Mouse (Mus musculus): Measurements from ENCODE around the gene Adam10. TPM values are rescaled to one million over a fixed set of nuclear protein-coding genes. Genes with fewer than 3 reads are reported as not detected.

The Adam10 gene
- polyA plus RNA-seq, 1 experiment from 2014 or later: 70.3 TPM

- no peak for DNase-seq (ENCODE audit: low spot score)
- H3K27ac ChIP-seq (replicated peaks; ENCODE audit: low read depth, low read length): no peak overlapping the region
- no peaks in the 10 kb centered on the region for H3K27me3 ChIP-seq (ENCODE audit: control insufficient read depth, insufficient read depth, low read length)
- 57% methylated on average over 8 of the region's 8 CpGs for WGBS
- H3K36me3 ChIP-seq (replicated peaks; ENCODE audit: control insufficient read depth, insufficient read depth, low read depth, low read length): no peaks in the 10 kb centered on the region
- no peaks in the 10 kb centered on the region for H3K9me3 ChIP-seq (replicated peaks; ENCODE audit: control insufficient read depth, low read length)
- H3K4me2 ChIP-seq (ENCODE audit: low read depth, low read length): no peak overlapping the region
- no peak for ATAC-seq (replicated peaks; ENCODE audit: insufficient number of reproducible peaks, low FRiP score, low TSS enrichment, low read depth)
- H3K4me1 ChIP-seq (ENCODE audit: control insufficient read depth, insufficient read depth, low read length): no peaks in the 10 kb centered on the region
- no peak overlapping the region for H3K9ac ChIP-seq (replicated peaks; ENCODE audit: low read length)
- H3K4me3 ChIP-seq (ENCODE audit: low read depth, low read length): no peak overlapping the region
Observed at GRCm38 (mm10) chr9:70800588-70801315, 122.0 kb downstream of the Adam10 start.

- 70% methylated on average over 3 of the region's 3 CpGs for WGBS
- Histone ChIP-seq H3K9me3 (replicated peaks; ENCODE audit: control insufficient read depth, low read length) (no peaks in the 10 kb centered on the region), H3K4me2 (ENCODE audit: low read depth, low read length) (no peak overlapping the region), H3K9ac (replicated peaks; ENCODE audit: low read length) (no peak overlapping the region), H3K4me3 (ENCODE audit: low read depth, low read length) (no peak overlapping the region), H3K36me3 (replicated peaks; ENCODE audit: control insufficient read depth, insufficient read depth, low read depth, low read length) (no peaks in the 10 kb centered on the region), H3K4me1 (ENCODE audit: control insufficient read depth, insufficient read depth, low read length) (no peaks in the 10 kb centered on the region), H3K27ac (replicated peaks; ENCODE audit: low read depth, low read length) (no peak overlapping the region), H3K27me3 (ENCODE audit: control insufficient read depth, insufficient read depth, low read length) (no peaks in the 10 kb centered on the region)
- no peak for DNase-seq (ENCODE audit: low spot score)
- ATAC-seq (replicated peaks; ENCODE audit: insufficient number of reproducible peaks, low FRiP score, low TSS enrichment, low read depth): no peak
Observed at GRCm38 (mm10) chr9:70801761-70802160, 123.0 kb downstream of the Adam10 start.

GRCm38 (mm10) chr9:70802816-70803215 lies 124.0 kb downstream of the Adam10 start:
- ATAC-seq (replicated peaks; ENCODE audit: insufficient number of reproducible peaks, low FRiP score, low TSS enrichment, low read depth): no peak
- no peaks in the 10 kb centered on the region for H3K4me1 ChIP-seq (ENCODE audit: control insufficient read depth, insufficient read depth, low read length)
- no peak overlapping the region for H3K9ac ChIP-seq (replicated peaks; ENCODE audit: low read length)
- WGBS: 64% methylated on average over 3 of the region's 3 CpGs
- DNase-seq (ENCODE audit: low spot score): no peak
- no peak overlapping the region for H3K4me3 ChIP-seq (ENCODE audit: low read depth, low read length)
- H3K27ac ChIP-seq (replicated peaks; ENCODE audit: low read depth, low read length): no peak overlapping the region
- no peaks in the 10 kb centered on the region for H3K36me3 ChIP-seq (replicated peaks; ENCODE audit: control insufficient read depth, insufficient read depth, low read depth, low read length)
- H3K9me3 ChIP-seq (replicated peaks; ENCODE audit: control insufficient read depth, low read length): no peaks in the 10 kb centered on the region
- no peak overlapping the region for H3K4me2 ChIP-seq (ENCODE audit: low read depth, low read length)
- no peaks in the 10 kb centered on the region for H3K27me3 ChIP-seq (ENCODE audit: control insufficient read depth, insufficient read depth, low read length)

- H3K27me3 ChIP-seq (ENCODE audit: control insufficient read depth, insufficient read depth, low read length): no peaks in the 10 kb centered on the region
- H3K9me3 ChIP-seq (replicated peaks; ENCODE audit: control insufficient read depth, low read length): no peaks in the 10 kb centered on the region
- no peak for DNase-seq (ENCODE audit: low spot score)
- no peaks in the 10 kb centered on the region; the same call in 1 of the 2 replicates for H3K4me1 ChIP-seq (ENCODE audit: control insufficient read depth, insufficient read depth, low read length)
- no peaks in the 10 kb centered on the region for H3K36me3 ChIP-seq (replicated peaks; ENCODE audit: control insufficient read depth, insufficient read depth, low read depth, low read length)
- no peak overlapping the region for H3K4me3 ChIP-seq (ENCODE audit: low read depth, low read length)
- no peak overlapping the region for H3K4me2 ChIP-seq (ENCODE audit: low read depth, low read length)
- H3K27ac ChIP-seq (replicated peaks; ENCODE audit: low read depth, low read length): no peak overlapping the region
- ATAC-seq (replicated peaks; ENCODE audit: insufficient number of reproducible peaks, low FRiP score, low TSS enrichment, low read depth): no peak
- no peak overlapping the region for H3K9ac ChIP-seq (replicated peaks; ENCODE audit: low read length)
- 81% methylated on average over 1 of the region's 1 CpGs for WGBS
Observed at GRCm38 (mm10) chr9:70806069-70806468, 127.3 kb downstream of the Adam10 start.

GRCm38 (mm10) chr9:70807714-70808113 lies 128.9 kb downstream of the Adam10 start:
- H3K4me1 ChIP-seq (ENCODE audit: control insufficient read depth, insufficient read depth, low read length): no peaks in the 10 kb centered on the region; the same call in 1 of the 2 replicates
- H3K9ac ChIP-seq (replicated peaks; ENCODE audit: low read length): no peak overlapping the region
- no peak overlapping the region for H3K4me3 ChIP-seq (ENCODE audit: low read depth, low read length)
- no peaks in the 10 kb centered on the region for H3K36me3 ChIP-seq (replicated peaks; ENCODE audit: control insufficient read depth, insufficient read depth, low read depth, low read length)
- no peaks in the 10 kb centered on the region for H3K9me3 ChIP-seq (replicated peaks; ENCODE audit: control insufficient read depth, low read length)
- 61% methylated on average over 11 of the region's 11 CpGs for WGBS
- DNase-seq (ENCODE audit: low spot score) (no peak), ATAC-seq (replicated peaks; ENCODE audit: insufficient number of reproducible peaks, low FRiP score, low TSS enrichment, low read depth) (no peak)
- no peak overlapping the region for H3K4me2 ChIP-seq (ENCODE audit: low read depth, low read length)
- H3K27ac ChIP-seq (replicated peaks; ENCODE audit: low read depth, low read length): no peak overlapping the region
- no peaks in the 10 kb centered on the region for H3K27me3 ChIP-seq (ENCODE audit: control insufficient read depth, insufficient read depth, low read length)

- H3K4me2 ChIP-seq (ENCODE audit: low read depth, low read length): no peak overlapping the region
- H3K9ac ChIP-seq (replicated peaks; ENCODE audit: low read length): no peak overlapping the region
- no peak for DNase-seq (ENCODE audit: low spot score)
- no peak for ATAC-seq (replicated peaks; ENCODE audit: insufficient number of reproducible peaks, low FRiP score, low TSS enrichment, low read depth)
- H3K36me3 ChIP-seq (replicated peaks; ENCODE audit: control insufficient read depth, insufficient read depth, low read depth, low read length): no peaks in the 10 kb centered on the region
- H3K27ac ChIP-seq (replicated peaks; ENCODE audit: low read depth, low read length): no peak overlapping the region
- H3K4me3 ChIP-seq (ENCODE audit: low read depth, low read length): no peak overlapping the region
- 92% methylated on average over 12 of the region's 12 CpGs for WGBS
- no peaks in the 10 kb centered on the region for H3K9me3 ChIP-seq (replicated peaks; ENCODE audit: control insufficient read depth, low read length)
- H3K27me3 ChIP-seq (ENCODE audit: control insufficient read depth, insufficient read depth, low read length): no peaks in the 10 kb centered on the region
- no peaks in the 10 kb centered on the region; the same call in 1 of the 2 replicates for H3K4me1 ChIP-seq (ENCODE audit: control insufficient read depth, insufficient read depth, low read length)
Observed at GRCm38 (mm10) chr9:70812551-70812950, 133.8 kb downstream of the Adam10 start.

- Histone ChIP-seq H3K9me3 (replicated peaks; ENCODE audit: control insufficient read depth, low read length) (no peaks in the 10 kb centered on the region), H3K27ac (replicated peaks; ENCODE audit: low read depth, low read length) (no peak overlapping the region), H3K4me2 (ENCODE audit: low read depth, low read length) (no peak overlapping the region), H3K4me1 (ENCODE audit: control insufficient read depth, insufficient read depth, low read length) (no peaks in the 10 kb centered on the region), H3K4me3 (ENCODE audit: low read depth, low read length) (no peak overlapping the region), H3K36me3 (replicated peaks; ENCODE audit: control insufficient read depth, insufficient read depth, low read depth, low read length) (no peaks in the 10 kb centered on the region), H3K9ac (replicated peaks; ENCODE audit: low read length) (no peak overlapping the region), H3K27me3 (ENCODE audit: control insufficient read depth, insufficient read depth, low read length) (no peaks in the 10 kb centered on the region)
- ATAC-seq (replicated peaks; ENCODE audit: insufficient number of reproducible peaks, low FRiP score, low TSS enrichment, low read depth): no peak
- DNase-seq (ENCODE audit: low spot score): no peak
- 67% methylated on average over 14 of the region's 14 CpGs for WGBS
Observed at GRCm38 (mm10) chr9:70816701-70817305, 138.0 kb downstream of the Adam10 start.

- Histone ChIP-seq H3K4me1 (ENCODE audit: control insufficient read depth, insufficient read depth, low read length) (no peaks in the 10 kb centered on the region), H3K27me3 (ENCODE audit: control insufficient read depth, insufficient read depth, low read length) (no peaks in the 10 kb centered on the region), H3K9me3 (replicated peaks; ENCODE audit: control insufficient read depth, low read length) (no peaks in the 10 kb centered on the region), H3K27ac (replicated peaks; ENCODE audit: low read depth, low read length) (no peak overlapping the region), H3K4me3 (ENCODE audit: low read depth, low read length) (no peak overlapping the region), H3K36me3 (replicated peaks; ENCODE audit: control insufficient read depth, insufficient read depth, low read depth, low read length) (no peaks in the 10 kb centered on the region), H3K9ac (replicated peaks; ENCODE audit: low read length) (no peak overlapping the region), H3K4me2 (ENCODE audit: low read depth, low read length) (no peak overlapping the region)
- ATAC-seq (replicated peaks; ENCODE audit: insufficient number of reproducible peaks, low FRiP score, low TSS enrichment, low read depth) (no peak), DNase-seq (ENCODE audit: low spot score) (no peak)
- 61% methylated on average over 1 of the region's 1 CpGs for WGBS
Observed at GRCm38 (mm10) chr9:70817396-70817795, 138.6 kb downstream of the Adam10 start.

All from embryonic facial prominence, embryonic 11.5 days (tissue).